29 mouse cellular contexts compared by ENCODE assay signal in the genomic region with DNA sequence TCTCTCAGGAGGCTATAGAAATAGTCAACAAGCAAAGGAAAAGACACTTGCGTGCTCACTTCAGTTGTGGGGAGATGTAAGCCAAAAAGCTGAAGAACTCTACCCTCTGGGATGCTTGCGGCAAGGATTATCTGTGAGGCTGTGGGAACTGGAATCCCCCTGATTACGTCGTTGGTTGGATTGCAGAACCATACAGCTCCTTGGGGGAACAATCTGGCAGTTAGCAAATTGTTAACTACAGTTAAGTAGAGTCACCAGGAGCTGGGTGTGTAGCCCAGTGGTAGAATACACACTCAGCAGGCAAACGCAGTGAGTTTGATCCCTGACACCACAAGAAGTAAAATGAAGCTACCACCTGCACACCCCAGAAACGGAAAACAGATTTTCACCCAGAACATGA. TPM values are rescaled to one million over a fixed set of nuclear protein-coding genes. Genes with fewer than 3 reads are reported as not detected.
DNase-seq lines count a peak whose midpoint lies in the region; ATAC-seq and TF ChIP-seq lines count a peak whose summit lies in the region.
"Had no signal": no experiment of that assay in that cellular context is flagged by ENCODE, and none has a peak within 500 bp of the region (broad histone marks: within the 10 kb centered on the region; RNA-seq: fewer than 3 reads in every experiment).

No protein-coding gene starts in this region.

- no peak overlapping the region for H3K9ac ChIP-seq in heart, embryonic 12.5 days
- H3K9ac ChIP-seq: forebrain, postnatal 0 days; heart, embryonic 13.5 days; hindbrain, embryonic 14.5 days had no signal

- 0 out of 2 replicates have a peak, but pooled peaks cover under 1% of the 10 kb centered on the region for H3K4me1 ChIP-seq in heart, embryonic 12.5 days (replicated peaks)
- H3K4me1 ChIP-seq in heart, embryonic 10.5 days: 0 out of 2 replicates have a peak, but pooled peaks cover 2% of the 10 kb centered on the region
- peaks cover 4% of the 10 kb centered on the region for H3K4me1 ChIP-seq in embryonic fibroblast, embryonic 13.5 days (ENCODE audit: control insufficient read depth, insufficient read depth, low read length)

- no peaks in the 10 kb centered on the region for H3K9me3 ChIP-seq in heart, embryonic 12.5 days (replicated peaks)
- H3K9me3 ChIP-seq in heart, embryonic 10.5 days: no peaks in the 10 kb centered on the region
- H3K9me3 ChIP-seq: G1E; heart, embryonic 13.5 days had no signal

- WGBS in heart, embryonic 12.5 days: 76% methylated on average over 6 of the region's 6 CpGs
- 76% methylated on average over 6 of the region's 6 CpGs for WGBS in heart, embryonic 10.5 days

- TF ChIP-seq POLR2A in embryonic fibroblast, embryonic 13.5 days (IDR thresholded peaks at IDR 0.05; ENCODE audit: low read depth, low read length): no peak

- no peak for ATAC-seq in heart, embryonic 12.5 days (ENCODE audit: insufficient number of reproducible peaks, low FRiP score)
- ATAC-seq: forebrain, embryonic 14.5 days; forebrain, postnatal 0 days; hindbrain, postnatal 0 days; inflammation-experienced regulatory T-cells, adult 6 months; intestine, embryonic 16.5 days had no signal

- H3K36me3 ChIP-seq in heart, embryonic 12.5 days: no peaks in the 10 kb centered on the region
- no peaks in the 10 kb centered on the region for H3K36me3 ChIP-seq in heart, embryonic 10.5 days
- H3K36me3 ChIP-seq: G1E; heart, embryonic 13.5 days had no signal

- peak; percentile 24 for DNase-seq in gastrocnemius, adult 18-20 months (ENCODE audit: low spot score)
- DNase-seq in gastrocnemius, postnatal 4 days (ENCODE audit: low spot score in 2 of 2): no peak
- DNase-seq in heart, adult 18-20 months: peak; percentile 40 to 59
- peak; percentile 25 for DNase-seq in heart, postnatal 4 days
- no peak for DNase-seq in heart, embryonic 10.5 days (ENCODE audit: low spot score)
- no peak for DNase-seq in kidney, postnatal 10 days
- DNase-seq: adrenal gland, postnatal 10 days; B cell, adult 2 months; cerebellum, adult 11 months; cerebellum, adult 2 months; cerebellum, adult 9-11 months; cerebellum, postnatal 25 days; forebrain, postnatal 0 days; gastrocnemius, postnatal 10 days; kidney, adult 18-20 months; kidney, adult 9 months had no signal

- TF ChIP-seq CTCF in embryonic fibroblast, embryonic 13.5 days (IDR thresholded peaks at IDR 0.05; ENCODE audit: borderline replicate concordance, insufficient read depth, low read length): no peak

- H3K27ac ChIP-seq in heart, embryonic 12.5 days (ENCODE audit: poor library complexity, severe bottlenecking): no peak overlapping the region
- no peak overlapping the region for H3K27ac ChIP-seq in heart, embryonic 10.5 days
- peak overlapping the region; percentile 90 for H3K27ac ChIP-seq in embryonic fibroblast, embryonic 13.5 days (ENCODE audit: insufficient read depth, low read length)
- H3K27ac ChIP-seq: heart, embryonic 13.5 days; hindbrain, embryonic 14.5 days; hindbrain, postnatal 0 days had no signal

- 0 out of 2 replicates have a peak, but pooled peaks cover 3% of the 10 kb centered on the region for H3K27me3 ChIP-seq in heart, embryonic 12.5 days (replicated peaks)
- no peaks in the 10 kb centered on the region for H3K27me3 ChIP-seq in heart, embryonic 10.5 days (ENCODE audit: insufficient read depth, poor library complexity, severe bottlenecking)
- H3K27me3 ChIP-seq: CH12.LX had no signal

- no peak overlapping the region for H3K4me3 ChIP-seq in heart, embryonic 12.5 days
- no peak overlapping the region for H3K4me3 ChIP-seq in heart, embryonic 10.5 days
- no peak overlapping the region for H3K4me3 ChIP-seq in embryonic fibroblast, embryonic 13.5 days (ENCODE audit: insufficient read depth, low read length)
- H3K4me3 ChIP-seq: heart, embryonic 13.5 days had no signal

- no peak overlapping the region for H3K4me2 ChIP-seq in heart, embryonic 12.5 days
- H3K4me2 ChIP-seq: heart, embryonic 13.5 days; hindbrain, embryonic 14.5 days had no signal

RNA-seq across cellular contexts. Expression of a gene that starts 37.9 kb away (rescaled TPM):
- not detected for total RNA-seq in gastrocnemius, adult 18-20 months (2021)
- total RNA-seq in gastrocnemius, postnatal 4 days (2021): not detected
- total RNA-seq in heart, adult 18-20 months (2021): not detected
- polyA plus RNA-seq in heart, embryonic 12.5 days (2016; fragmentation: Nextera tagmentation; extraction: Ambion mirVana): 0.31 TPM in 1 of 2 replicates, not detected in the other
- total RNA-seq in heart, postnatal 4 days (2021): not detected
- 0.09 and 0.33 TPM in 2 replicates for polyA plus RNA-seq in heart, embryonic 10.5 days (2016; fragmentation: Nextera tagmentation; extraction: Ambion mirVana)
- polyA plus RNA-seq in embryonic fibroblast, embryonic 13.5 days (2011; ENCODE audit: insufficient read length, low read depth, missing spikeins): not detected in 2 replicates
- total RNA-seq: adrenal gland, adult 18-20 months; adrenal gland, postnatal 10 days; forebrain, postnatal 0 days; gastrocnemius, postnatal 10 days; heart, postnatal 36 days; hindbrain, postnatal 0 days had no signal
- polyA plus RNA-seq: cerebellum, adult 2 months; forebrain, embryonic 14.5 days; forebrain, postnatal 0 days; frontal cortex, adult 2 months; G1E had no signal

Comparison
In these comparisons a context has a peak if more than half of its experiments do, and no peak if none do; other contexts are left out.
1. DNase-seq: peak in gastrocnemius, adult 18-20 months (single experiment), heart, adult 18-20 months (2 of 2) and heart, postnatal 4 days (single experiment); none in gastrocnemius, postnatal 4 days (0 of 2), heart, embryonic 10.5 days (single experiment) and kidney, postnatal 10 days (single experiment).